Mouse (Mus musculus) layer of hippocampus, adult 18-20 months (tissue): ENCODE measurements around the gene Sppl2b. TPM values are rescaled to one million over a fixed set of nuclear protein-coding genes. Genes with fewer than 3 reads are reported as not detected.
A peak's percentile ranks its signal among the peaks of the same experiment; 100 is the strongest.
"Not testable (repeated sequence)": the region's sequence is repeated elsewhere in the genome, so short reads cannot be mapped to it uniquely, and the experiment has no call there.

ENCODE experiments used
- DNase-seq, 2 experiments: peaks; one replicate each; pipeline ENCODE4 v3.0.0; 2022; ENCODE audit warnings: low spot score in 2 of 2
- total RNA-seq, 2 experiments: library from RNA; stranded (reverse); gene quantifications; 2 replicates each; pipeline ENCODE4 v1.2.3; 2021

Gene Sppl2b
- total RNA-seq, 2 experiments from 2014 or later = 46.4 to 55.6 TPM

DNA sequence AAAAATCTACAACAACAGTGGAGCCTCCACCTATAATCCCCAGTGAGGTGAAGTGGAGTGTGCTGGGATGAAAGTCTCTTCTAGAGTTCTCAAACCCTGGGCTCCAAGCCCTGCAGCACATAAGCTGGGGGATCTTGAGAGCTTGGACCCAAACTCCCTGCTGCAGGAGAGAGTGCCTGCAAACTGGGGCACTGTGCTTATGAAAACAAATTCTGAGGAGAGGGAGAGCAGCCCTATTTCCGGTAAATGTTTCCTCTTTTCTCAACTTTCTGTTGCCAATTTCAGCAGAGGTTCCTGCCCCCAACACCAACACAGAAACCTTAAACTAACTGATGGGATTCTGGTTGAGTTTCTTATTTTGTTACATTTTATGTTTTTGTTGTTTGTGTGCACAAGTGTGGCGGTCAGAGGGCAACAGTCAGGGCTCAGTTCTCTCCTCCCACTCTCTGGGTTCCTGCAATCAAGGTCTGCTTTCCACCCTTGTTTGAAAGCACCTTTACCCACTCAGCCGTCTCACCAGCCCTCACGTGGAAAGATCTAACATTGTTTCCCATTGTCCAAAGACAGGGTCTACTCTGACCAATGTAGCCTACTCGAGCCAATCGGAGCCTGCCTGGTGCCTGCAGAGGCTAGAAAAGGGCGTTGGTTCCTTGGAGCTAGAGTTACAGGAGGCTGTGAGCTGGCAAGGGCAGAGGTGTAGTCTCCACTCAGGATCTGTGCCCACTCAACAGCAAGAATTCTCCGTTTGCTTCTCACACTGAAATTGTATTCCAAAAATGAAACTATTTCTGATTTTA is 31.0 kb upstream of the Sppl2b start:
- no peak for DNase-seq

DNA sequence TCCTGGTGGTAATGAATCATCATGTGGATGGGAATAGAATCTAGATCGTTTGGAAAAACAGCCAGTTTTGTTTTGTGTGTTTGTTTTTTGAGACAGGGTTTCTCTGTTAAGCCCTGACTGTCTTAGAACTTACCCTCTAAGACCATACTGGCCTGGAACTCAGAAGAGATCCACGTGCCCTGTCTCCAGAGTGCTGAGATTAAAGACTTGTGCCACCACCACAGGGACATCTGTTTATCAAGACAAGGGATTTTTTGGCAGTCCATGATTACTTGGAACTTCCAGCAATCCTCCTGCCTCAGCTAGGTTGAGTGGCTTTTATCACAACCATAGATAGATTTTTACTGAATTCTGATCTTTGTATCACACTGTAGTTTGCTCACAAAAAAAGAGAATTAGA is 30.2 kb upstream of the Sppl2b start:
- no peak for DNase-seq

DNA sequence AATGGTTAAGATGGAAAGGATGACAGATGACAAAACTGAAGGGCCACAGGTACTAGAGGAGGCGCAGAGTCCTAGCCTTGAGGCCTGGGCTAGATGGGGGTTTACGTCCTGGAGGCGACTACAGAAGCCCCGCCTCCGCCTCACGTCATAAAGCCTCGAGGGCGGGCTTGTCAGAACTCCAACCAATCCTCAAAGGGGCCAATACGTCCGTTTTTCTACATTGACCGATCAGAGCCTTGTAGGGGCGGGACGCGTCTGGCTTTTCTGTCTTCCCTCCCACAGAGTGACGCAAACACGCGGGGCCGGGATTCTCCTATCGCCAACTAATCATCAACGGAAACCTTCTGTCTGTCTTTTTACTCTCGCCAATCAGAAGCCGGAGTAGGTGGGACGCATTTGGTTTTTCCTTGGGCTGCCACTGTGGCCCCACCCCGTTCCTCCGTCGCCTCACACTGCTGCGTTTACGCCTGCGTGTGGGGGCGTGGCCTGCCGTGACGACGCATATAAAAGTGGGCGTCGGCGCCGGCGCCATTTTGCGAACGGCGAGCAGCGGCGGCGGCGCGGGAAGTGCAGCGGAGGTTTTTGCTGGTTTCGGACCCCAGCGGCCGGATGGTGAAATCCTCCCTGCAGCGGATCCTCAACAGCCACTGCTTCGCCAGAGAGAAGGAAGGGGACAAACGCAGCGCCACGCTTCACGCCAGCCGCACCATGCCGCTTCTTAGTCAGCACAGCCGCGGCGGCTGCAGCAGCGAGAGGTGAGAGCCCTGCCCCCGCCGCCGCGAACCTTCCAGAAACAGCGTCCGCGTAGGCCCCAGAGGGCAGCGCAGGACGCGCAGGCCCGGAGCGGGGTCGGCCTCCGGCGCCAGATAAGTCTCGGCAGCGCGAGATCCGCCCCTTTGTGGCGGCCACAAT is 28.7 kb upstream of the Sppl2b start, which contains the start of gene Oaz1:
TSS of gene Oaz1 (plus strand) at position 506 of the 912 bp plus-strand sequence.
- peak; percentile 100 for DNase-seq

DNA sequence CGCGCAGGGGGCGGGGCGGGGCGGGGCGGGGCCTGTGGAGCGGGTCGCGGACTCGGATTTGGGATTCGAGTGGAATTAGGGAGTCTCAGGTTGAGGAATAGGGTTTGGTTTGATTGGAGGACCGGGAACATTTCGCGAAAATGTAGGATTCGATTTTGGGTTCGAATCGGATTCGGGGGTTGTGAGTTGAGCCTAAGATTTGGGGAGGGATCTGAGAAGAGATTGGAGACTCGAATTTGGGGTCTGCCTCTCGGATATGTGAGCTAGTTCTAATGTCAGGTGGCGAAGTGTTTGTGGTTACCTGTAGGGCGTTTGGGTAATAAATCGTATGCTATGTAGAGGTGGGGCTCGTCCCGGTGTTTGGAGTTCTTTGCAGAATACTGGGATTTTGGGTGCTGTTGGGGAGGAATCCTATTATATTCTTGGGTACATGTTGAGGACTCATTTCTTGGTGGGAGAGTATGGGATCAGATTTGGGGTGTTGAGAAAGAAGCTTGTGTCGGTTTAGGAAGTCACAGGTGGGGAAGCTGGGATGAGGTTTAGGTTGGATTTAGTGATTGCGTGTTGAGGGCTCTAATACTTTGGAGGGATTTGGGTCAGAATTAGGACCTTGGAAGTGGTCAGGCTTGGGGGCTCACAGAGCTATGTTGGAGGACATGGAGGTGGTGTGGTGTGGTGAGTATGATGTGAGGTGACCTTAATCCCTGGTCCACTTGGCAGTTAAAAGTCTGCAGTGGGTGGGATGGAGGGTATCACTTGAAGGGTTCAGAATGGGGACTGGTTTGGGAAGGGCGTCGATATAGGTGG is 27.8 kb upstream of the Sppl2b start:
- DNase-seq = no peak

DNA sequence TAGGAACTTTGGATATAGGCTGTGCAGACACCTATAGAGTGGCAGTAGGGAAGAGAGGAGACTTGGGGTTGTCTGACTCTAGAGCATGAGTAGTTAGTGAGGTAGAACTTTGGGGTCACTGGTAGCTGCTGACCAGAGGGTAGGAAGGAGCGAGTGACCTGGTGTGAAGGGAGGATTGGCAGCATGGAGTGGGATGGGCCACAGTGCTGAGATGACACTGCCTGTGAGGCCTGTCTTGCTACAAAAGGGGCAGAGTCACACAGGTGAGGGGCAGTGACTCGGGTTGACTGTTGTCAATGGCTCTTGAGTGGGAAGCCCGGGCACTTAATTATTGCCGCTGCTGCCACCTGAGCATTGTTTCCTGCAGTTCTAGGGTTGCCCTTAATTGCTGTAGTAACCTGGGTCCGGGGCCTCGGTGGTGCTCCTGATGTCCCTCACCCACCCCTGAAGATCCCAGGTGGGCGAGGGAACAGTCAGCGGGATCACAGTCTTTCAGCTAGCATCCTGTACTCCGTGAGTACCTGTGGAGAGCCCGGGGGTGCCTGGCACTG is 27.1 kb upstream of the Sppl2b start:
- DNase-seq = no peak

DNA sequence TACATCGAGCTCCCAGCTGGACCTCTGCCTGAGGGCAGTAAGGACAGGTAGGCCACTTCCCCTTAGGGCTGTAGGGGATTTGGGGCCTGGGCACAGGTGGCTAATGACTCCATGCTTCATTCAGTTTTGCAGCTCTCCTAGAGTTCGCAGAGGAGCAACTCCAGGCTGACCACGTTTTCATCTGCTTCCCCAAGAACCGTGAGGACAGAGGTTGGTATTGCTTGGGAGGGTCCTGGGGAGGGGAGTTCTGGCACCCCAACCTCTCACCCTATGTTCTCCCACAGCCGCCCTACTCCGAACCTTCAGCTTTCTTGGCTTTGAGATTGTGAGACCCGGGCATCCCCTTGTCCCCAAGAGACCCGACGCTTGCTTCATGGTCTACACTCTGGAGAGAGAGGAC is 26.5 kb upstream of the Sppl2b start:
- DNase-seq = not testable (repeated sequence)

DNA sequence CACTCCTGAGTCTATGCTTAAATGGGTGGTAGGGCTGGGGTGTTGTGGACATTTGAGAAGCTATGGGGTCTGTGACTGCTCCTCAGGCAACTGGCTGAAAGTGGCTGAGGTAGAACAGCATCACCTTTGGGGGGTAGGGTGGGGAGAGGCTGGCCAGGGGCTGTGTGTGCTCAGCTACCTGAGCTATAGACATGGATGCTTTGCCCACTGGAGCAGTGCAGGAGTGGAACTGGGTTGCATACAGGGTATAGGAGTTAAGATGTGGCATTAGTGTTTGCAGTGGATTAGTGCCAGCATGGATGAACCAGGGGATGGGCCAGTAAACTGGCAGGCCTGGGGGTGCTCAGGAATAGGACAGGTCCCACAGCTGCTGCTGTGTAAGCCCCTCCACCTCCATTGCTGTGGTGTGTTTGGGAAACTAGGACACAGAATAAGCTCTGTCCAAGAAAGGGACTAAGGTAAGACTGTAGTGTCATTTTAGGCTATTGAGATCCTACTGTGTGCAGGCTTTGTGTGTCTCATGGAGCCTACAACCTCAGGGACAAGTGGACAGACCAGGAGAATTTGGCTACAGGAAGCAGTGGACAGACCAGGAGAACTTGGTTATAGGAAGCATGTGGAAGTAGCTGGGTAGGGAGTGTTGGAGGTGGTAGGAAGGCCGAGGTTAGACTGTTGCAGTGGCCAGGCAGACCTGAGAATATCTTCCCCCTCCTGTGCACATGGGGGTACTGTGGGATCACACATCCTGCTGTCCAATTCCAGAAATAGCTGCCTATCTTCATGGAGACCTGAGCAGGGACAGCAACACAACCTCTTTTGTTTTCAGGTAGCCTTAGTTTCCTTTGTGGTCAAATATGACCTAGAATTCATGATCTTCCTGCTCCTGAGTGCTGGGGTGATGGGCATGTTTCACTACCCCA is 25.5 kb upstream of the Sppl2b start:
- no peak for DNase-seq

DNA sequence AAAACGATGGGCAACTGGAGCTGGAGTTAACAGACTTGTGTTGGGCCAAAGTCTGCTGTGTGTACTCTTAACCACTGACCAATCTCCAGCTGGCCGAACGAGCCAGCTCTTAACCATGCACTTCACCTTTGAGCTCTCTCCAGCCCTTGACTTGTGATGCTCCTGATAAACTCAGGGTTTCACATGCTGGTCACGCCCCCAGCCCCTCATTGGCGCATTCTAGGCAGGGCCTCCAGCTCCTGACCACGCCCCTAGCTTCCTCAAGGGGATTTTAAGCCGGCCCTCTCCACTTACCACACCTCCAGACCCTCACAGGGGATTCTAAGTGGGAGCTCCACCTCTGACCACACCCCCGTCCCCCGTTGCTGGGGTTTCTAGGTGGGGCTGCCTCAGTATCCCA is 23.9 kb upstream of the Sppl2b start:
- DNase-seq = no peak

DNA sequence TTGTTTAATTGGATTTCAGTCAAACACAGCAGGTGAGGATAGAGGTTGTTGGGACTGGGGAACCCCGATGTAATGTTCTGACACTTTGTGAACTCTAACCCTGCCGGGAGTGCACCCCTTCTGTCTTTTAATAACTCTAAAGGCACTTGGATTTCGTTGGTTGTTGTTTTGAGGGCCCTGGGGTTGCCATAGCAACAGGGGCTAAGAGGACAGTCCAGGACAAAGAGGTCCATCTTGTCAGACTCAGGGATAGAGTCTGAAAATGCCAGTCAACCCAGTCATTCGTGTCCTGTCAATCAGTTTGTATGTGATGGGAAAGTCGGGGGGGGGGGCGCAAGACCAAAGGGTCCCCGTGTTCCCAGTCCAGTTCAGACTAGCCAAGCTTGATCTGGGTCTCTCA is 22.3 kb upstream of the Sppl2b start:
- no peak for DNase-seq

DNA sequence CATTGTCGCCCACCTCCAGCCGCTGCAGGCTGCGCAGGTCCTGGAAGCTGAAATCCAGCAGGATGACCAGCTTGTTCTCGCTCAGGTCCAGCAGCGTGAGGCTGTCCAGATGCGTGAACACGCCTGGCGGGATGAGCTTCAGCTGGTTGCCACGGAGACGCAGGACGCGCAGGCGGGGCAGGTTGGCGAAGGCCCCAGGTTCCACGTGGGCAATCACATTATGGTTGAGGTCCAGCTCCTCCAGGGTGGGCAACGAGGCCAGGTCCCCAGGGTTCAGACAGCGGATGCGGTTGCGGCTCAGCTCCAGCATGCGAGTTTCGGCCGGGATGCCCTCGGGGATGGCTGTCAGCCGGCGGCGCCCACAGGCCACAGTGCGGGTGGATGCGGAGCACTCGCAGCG is 19.5 kb upstream of the Sppl2b start:
- no peak for DNase-seq

DNA sequence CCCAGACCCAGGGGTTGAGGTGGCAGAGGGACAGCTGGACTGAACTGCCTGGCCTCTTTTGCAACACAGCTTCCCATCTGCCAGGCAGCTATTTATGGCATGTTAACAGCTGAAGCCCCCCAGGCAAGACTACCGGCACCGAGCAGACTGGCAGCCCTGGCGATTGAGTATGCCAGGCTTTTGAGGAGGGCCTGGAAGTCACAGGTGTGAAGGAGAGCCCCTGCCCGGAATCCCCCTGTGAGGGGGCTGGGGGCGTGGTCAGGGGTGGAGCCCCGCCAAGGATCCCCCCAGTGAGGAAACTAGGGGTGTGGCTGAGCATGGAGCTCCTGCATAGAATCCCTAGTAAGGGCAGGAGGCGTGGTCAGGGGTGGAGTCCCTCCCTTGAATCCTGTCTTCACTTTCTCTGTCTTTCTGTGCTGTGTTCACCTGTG is 18.1 kb upstream of the Sppl2b start:
- DNase-seq = no peak

DNA sequence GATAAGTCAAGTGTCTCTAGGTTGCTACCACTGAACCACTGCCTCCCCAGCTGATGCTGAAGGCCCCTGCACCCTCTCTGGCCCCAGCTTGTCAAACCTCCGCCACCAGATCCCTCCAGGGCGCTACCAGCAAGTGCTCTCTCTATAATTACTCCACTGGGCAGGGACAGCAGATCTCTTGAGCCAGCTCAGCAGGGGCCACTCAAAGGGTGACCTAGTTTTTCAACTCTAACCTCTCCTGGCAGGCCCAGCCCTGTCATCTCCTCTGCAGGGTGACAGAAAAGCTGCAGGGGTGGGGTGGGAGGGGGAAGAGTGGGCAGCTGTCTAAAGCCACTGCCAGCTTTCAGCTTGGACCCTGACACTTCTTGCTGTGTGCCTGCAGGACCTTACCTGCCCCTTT is 17.2 kb upstream of the Sppl2b start:
- no peak for DNase-seq

DNA sequence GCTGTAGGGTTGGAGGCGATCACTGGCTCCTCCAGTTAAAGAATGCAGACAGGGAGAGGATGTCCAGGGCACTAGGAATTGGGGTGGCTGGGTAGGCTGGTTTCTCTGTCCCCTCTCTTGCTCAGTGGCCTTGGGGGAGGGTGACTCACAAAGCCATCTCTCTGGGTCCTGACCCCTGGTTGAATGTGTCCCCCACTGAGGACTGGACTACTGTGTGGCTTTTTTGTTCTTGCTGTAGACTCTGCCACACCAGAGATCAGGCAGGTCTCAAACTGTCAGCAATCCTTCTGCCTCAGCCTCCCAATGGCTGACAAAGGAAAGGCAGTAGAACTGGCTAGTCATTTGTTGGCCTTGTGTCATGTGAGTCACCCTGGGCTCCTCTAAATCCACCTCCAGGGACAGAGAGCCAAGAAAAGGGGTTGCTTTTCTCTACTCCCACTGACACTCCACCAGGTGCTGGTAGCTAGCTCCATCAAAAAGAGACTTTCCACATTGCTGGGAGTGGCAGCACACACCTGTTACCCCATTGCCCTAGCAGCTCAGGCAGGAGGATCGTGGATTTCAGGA is 16.6 kb upstream of the Sppl2b start:
- no peak for DNase-seq

DNA sequence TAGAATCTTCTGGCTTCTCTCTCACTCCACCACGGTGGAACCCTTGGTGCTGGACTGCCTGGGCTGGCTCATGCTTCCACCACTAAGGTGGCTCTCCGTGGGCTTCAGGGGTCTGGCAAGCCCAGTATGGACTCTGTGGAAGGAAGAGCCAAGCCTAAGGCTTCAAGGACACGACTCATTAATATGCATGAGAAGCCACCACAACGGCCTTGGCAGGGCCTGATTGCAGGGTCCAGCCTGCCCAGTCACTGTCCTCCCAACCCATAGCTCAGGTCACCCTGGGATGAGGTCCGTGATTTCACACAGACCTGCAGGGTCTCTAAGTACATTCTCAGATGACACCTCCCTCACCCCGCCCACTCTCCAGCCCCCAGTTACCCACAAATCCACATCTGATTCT is 15.2 kb upstream of the Sppl2b start:
- no peak for DNase-seq

DNA sequence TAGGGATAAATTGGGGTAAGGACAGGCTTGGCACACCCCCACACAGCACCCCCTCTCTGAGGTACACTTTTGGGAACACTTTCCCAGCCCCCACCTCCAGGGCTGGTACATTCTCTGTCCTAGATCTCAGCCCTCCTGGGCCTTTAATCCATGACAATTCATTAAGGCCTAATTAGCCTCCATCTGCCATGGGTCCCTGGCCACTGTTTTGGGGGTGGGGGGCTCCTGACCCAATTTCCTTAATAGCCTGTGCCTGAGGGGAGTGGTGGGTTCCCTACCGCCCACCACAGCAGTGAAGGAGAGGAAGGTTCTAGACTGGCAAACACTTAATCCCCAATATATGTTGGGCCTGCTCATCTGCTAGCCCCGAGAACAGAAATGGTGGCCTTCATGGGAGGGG is 13.4 kb upstream of the Sppl2b start:
- DNase-seq = no peak

DNA sequence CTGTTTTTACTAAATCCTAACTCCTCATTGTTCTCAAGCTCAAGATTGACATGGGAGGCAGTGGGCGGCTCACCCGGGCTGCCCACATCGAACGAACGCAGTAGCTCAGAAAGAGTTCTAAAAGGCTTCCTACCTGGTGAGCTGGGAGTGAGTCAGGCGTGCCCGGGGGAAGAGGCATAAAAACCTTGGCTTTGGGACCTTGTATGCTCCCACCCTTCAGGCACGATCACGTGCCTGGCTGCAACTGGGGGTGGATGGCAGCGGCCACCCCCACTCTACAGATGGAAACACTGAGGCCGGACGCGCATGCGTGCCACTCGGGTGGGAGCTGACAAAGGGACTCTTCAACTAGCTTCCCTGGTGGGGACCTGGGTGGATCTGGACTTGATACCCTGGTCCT is 12.7 kb upstream of the Sppl2b start:
- peak; percentile 43 to 71 for DNase-seq

DNA sequence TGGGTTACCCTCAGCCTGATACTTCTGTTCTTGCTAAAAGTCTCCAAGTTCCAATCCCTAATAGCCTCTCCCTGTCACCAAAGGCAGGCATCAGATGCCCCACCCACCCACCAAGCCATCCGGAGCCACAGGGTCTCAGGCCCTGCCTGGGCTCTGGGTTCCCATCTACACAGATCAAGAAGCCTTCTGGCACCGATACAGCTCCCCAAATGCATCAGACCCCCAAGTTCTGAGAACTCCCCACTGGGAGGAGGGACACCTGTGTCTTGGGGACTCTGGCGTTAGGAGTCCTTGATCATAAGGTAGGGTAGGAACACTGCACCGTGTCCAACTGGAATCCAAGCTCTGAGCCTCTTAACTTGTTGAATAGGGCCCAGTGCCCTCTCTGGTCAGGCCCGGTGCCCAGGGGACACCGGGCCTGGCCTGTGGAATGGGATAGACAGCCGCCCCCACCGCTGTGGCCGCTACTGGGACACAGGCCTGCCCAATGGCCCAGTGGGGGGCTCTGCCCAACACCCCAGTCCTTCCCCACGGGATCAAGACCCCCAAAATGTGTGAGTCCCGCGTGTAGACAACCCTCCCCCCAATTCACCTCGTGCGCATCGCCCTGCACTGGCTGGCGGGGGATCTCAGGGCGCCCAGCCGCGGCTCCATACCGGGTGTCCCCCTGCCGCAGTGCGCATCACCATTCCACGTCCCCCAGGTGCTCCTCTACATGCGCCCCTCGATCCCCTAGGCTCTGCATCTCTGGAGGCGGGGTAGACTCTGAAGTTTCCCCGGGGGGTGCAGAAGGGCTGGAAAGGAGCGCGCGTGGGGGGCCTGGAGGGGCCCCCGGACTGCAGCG is 11.8 kb upstream of the Sppl2b start:
- no peak for DNase-seq

DNA sequence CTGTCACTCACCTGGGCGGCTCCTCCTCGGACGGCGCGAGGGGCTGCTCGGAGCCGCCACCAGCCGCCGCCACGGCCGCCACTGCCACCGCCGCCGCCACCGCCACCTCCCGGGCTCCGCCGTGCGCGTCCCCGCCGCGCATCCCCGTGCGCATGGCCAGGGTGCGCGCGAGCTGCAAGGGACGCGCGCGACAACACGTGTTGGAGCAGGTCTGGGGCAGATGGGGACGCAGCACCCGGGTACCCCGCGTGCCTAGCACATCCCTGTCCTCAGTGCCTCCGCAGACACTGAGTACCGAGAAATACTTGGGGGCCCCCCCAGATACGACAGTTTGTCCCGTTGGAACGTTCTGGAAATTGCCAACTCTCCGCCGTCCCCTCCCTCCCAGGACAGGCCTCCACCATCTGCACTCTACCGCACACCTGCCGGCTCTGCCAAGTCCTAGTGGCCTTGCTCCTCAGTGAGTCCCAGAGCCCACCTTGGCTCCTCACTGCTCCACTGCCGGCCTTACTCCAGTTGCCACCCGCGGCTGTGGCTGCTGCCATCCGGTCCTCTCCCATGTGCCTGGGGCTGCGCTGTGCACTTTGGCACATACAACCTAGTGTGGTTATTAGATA is 11.0 kb upstream of the Sppl2b start, which contains the start of gene Lingo3:
TSS of gene Lingo3 (minus strand) at position 109 of the 617 bp plus-strand sequence.
- peak; percentile 51 to 65 for DNase-seq
